Mouse (Mus musculus): ENCODE results near the gene Rufy3.

Rufy3 gene

DNA sequence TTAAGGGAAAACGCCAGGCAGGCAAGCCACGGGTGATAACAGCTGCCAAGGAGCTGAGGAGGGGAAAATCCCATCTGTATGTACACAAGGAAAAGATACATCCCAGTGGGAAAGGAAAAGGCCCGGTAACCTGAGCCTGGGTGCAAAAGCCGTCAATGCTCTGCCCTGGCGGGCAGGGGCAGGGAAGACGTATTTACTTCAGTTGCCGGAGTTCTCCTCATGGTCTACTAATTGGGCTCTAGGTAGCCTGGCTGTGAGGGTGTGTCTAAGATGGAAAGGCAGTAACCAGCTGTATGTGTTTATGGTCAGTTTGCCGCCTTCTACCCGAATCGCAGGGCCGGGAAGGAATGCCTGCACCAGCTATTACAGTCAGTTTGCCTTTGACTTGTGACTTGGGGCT lies 64.3 kb downstream of the Rufy3 start:
- DNase-seq (ENCODE audit: low read depth, low spot score): no peak

DNA sequence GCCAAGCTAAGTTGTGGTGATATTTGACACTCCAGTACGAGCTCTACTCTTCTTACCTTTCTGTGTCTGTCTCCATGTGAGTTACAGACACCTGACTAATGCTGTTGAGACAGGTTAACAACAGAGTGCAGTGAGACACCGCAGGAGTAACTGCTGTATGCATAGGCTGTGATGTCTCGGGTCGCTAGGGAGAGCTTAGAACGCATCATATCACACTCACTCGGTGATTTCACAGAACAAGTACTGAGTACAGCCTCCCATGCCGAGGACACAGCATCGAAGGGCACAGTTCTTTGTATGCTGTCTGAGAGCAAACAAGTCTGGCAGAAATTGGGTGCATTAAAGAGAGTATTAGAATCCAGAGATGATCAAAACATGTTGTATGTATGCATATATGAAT lies 65.1 kb downstream of the Rufy3 start:
- no peak for DNase-seq (ENCODE audit: low read depth, low spot score)

DNA sequence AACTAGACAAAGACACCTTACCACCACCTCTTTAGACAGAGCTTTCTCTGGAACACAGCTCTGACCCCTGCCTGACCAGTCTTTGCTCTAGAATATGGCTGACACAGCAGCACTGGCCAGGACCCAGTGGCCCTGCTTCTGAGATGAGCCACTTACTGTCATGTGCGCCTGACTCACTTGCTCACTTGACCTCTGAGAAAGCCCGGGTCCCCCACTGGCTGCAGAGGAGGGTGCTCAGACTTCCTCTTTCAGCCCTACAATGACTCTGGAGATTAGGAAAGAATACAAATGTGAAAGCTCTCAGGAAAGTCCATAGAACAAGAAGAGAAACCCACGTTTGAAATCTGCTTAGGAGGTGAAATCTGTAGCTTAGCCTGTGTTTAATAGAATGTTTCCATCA lies 66.0 kb downstream of the Rufy3 start:
- DNase-seq (ENCODE audit: low read depth, low spot score): peak; percentile 80

GRCm38 (mm10) chr5:88631545-88631944 lies 66.7 kb downstream of the Rufy3 start:
- no peak for DNase-seq (ENCODE audit: low read depth, low spot score)

- DNase-seq (ENCODE audit: low read depth, low spot score): no peak
Measured at GRCm38 (mm10) chr5:88632463-88632862, 67.6 kb downstream of the Rufy3 start.

- DNase-seq (ENCODE audit: low read depth, low spot score): no peak
Measured at GRCm38 (mm10) chr5:88634076-88634475, 69.2 kb downstream of the Rufy3 start.

DNA sequence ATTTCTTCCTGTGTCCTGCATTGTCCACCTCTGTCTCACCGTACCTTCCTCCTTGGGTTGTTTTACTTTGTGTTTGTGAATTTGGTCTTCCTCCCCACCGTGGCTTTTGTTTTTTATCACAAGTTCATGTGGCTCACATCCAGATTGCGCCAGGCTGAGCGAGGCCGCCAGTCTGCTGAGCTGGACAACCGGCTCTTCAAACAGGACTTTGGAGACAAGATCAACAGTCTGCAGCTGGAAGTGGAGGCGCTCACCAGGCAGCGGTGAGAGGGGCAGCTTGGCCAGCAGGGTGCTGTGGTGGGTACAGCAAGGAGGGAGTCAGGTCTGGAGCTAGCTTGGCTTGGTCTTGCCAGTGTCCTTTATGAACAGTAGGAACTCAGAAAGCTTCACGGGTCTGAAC lies 77.9 kb downstream of the Rufy3 start:
- no peak for DNase-seq (ENCODE audit: low read depth, low spot score)

DNA sequence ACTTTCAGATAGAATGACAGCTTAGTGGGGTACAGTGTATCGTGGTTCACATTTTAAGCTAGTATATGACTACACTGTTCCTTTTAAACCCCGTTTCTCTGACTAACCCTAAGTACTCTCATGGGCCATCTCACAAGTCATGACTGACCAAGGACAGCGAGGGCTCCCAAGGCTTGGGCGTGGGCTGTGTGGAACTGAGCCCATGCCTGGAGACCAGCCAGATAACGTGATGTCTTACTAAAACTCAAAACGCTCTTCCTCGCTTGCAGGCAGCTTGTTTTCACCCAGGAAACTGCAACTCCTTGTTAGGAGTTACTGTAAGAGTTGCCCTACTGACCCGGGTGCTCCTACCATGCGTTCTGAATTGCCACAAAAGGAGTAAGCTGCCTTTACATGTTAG lies 78.7 kb downstream of the Rufy3 start:
- DNase-seq (ENCODE audit: low read depth, low spot score): no peak

DNA sequence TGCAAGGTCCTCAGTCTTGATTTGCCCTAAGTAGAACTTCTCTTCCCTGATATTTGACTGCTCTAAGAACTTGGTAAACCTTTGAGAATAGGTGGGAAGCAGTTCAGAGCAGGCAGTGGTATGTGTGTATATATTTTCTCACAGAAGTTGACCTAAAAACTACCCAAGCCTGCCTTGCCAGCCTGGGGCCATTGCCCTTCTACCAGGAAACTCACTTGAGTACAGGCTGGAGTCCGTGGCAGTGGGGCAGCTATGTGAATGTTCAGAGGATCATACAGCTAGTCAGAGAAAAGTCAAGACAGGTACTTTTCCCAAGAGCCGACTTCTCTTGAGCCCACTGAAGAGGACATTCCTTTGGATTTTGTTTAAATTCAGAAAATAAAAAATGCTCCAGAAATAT lies 80.1 kb downstream of the Rufy3 start:
- DNase-seq (ENCODE audit: low read depth, low spot score): no peak

GRCm38 (mm10) chr5:88645405-88645804 lies 80.6 kb downstream of the Rufy3 start:
- DNase-seq (ENCODE audit: low read depth, low spot score): no peak

GRCm38 (mm10) chr5:88649250-88650173 lies 84.7 kb downstream of the Rufy3 start:
- DNase-seq (ENCODE audit: low read depth, low spot score): no peak

- DNase-seq (ENCODE audit: low read depth, low spot score): no peak
Measured at GRCm38 (mm10) chr5:88652589-88652988, 87.7 kb downstream of the Rufy3 start.

DNA sequence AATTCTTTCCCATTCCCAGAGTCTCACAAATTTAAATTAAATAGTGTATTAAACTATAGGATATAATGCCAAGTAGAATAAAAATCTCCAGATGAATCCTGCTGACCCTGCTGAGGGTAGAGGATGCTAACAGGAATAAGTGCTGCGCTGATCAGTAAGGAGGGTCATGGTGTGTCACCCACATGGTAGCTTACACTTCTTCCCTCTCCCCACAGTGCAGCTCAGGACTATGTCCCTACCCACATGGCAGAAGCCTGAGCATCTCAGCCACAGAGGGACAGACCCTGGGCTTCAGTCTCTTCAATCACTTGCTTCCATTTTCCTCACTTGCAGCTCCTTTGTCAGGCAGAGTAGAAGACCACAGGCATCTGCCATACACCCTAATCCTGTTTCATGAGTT lies 93.0 kb downstream of the Rufy3 start:
- DNase-seq (ENCODE audit: low read depth, low spot score): no peak

DNA sequence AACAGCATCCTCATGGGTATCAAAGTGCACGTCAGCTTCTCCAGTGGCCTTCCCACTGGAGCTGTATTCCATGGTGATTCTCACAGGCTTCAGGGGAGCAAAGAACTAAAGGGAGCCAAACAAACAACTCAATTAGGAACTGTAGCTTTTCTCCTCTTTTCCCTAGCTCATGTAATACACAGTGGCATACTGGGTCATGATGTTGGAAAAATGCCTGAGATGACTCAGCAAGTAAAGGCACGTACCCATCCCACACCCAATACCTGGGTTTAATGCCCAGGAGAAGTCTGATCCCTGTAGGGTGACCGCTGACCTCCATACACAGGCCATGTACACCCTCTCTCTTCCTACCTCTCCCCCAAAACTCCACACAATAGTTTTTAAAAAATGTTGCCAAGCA lies 98.3 kb downstream of the Rufy3 start:
- peak; percentile 20 for DNase-seq (ENCODE audit: low read depth, low spot score)

GRCm38 (mm10) chr5:88663875-88664274 lies 99.0 kb downstream of the Rufy3 start:
- no peak for DNase-seq (ENCODE audit: low read depth, low spot score)

- DNase-seq (ENCODE audit: low read depth, low spot score): peak; percentile 31
Measured at GRCm38 (mm10) chr5:88674703-88675442, 110.0 kb downstream of the Rufy3 start.

GRCm38 (mm10) chr5:88675443-88676387 lies 110.9 kb downstream of the Rufy3 start, which contains the start of gene Grsf1:
TSS of gene Grsf1 (minus strand) at chr5:88676171.
- DNase-seq (ENCODE audit: low read depth, low spot score): peak; percentile 84

DNA sequence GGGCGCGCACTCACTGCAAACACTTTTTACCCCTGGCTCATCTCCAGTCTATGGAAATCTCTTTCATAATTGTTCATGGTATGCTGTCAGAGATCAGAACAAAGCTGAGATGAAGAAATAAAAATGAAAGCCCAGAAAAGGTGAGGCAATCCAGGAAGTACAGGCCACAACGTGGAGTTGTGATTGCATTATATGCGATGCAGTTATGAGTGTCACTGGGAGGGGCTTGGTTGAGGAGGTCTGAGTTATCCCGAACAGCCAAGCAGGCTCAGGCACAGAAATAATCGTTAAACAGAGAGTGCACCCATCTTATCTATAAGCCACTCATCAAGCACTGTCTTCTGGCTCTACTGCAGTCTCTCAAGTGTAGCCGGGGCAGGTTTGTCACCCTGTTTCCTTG lies 114.1 kb downstream of the Rufy3 start:
- DNase-seq (ENCODE audit: low read depth, low spot score): no peak

GRCm38 (mm10) chr5:88679341-88679740 lies 114.5 kb downstream of the Rufy3 start:
- DNase-seq (ENCODE audit: low read depth, low spot score): no peak

DNA sequence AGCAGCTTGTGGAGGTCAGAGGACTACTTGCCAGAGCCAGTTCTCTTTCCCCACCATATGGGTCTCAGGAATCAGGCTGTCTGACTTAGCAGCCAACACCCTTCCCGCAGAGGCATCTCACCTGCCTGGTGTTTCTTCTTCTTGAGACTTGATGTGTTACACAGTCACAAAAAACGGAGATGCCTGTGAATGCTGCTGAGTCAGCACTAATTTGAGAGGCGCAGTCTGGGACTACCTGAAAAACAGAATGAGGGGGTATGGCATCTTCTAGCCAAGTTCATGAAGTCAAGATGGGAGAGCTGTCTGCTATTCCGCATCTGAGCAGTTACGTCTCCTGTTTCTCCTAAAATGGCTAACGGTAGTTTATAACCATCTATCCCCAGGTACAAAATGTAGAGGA lies 115.7 kb downstream of the Rufy3 start:
- no peak for DNase-seq (ENCODE audit: low read depth, low spot score)

DNA sequence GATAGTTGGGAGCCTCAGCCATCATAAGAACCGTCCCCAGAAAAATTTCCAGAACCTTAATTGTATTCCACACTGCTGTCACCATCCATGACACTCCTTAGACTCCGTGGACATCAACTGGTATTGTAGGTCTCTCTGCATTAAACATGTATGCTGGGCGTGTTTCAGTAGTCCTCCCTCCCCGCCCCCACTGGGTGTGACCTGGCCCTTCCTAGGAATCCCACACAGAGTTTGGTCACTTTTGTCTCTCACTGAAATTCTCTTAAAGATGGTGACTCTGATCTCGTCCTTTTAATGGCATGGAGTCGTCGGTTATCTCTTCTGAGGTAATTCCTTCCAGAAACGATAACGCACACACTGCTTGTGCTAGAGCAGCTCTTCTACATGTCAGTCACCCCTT lies 118.9 kb downstream of the Rufy3 start:
- no peak for DNase-seq (ENCODE audit: low read depth, low spot score)

GRCm38 (mm10) chr5:88684226-88684625 lies 119.4 kb downstream of the Rufy3 start:
- DNase-seq (ENCODE audit: low read depth, low spot score): no peak
